Mouse (Mus musculus) lung, embryonic 16.5 days (tissue): ENCODE results near the gene Papss2. TPM values are rescaled to one million over a fixed set of nuclear protein-coding genes. Genes with fewer than 3 reads are reported as not detected.

Experiments used
- ATAC-seq: fragments of 200-750 bp; cut with Nextera tagmentation; 2 replicates; pipeline ENCODE4 v1.8.0; 2017; ENCODE audit warnings: low read depth, mild to moderate bottlenecking, moderate library complexity
- H3K27ac ChIP-seq: fragments of 300-500 bp; sonication (generic); 2 replicates; pipeline ENCODE4 v1.5.1; 2014; ENCODE audit warnings: mild to moderate bottlenecking, control low read depth, low read length
- H3K27me3 ChIP-seq: fragments of 300-500 bp; sonication (generic); 2 replicates; pipeline ENCODE4 v1.6.1; 2014; ENCODE audit warnings: low read depth, low read length, mixed read lengths; ENCODE audit not compliant: control insufficient read depth, insufficient read depth
- H3K36me3 ChIP-seq: fragments of 300-500 bp; sonication (generic); 2 replicates; pipeline ENCODE4 v1.6.1; 2014; ENCODE audit warnings: low read length; ENCODE audit not compliant: control insufficient read depth, insufficient read depth
- H3K4me1 ChIP-seq: fragments of 300-500 bp; sonication (generic); replicated peaks from 2 replicates; pipeline ENCODE4 v1.6.1; 2014; ENCODE audit warnings: low read length, mixed read lengths; ENCODE audit not compliant: control insufficient read depth, insufficient read depth
- H3K4me2 ChIP-seq: fragments of 300-500 bp; sonication (generic); 2 replicates; pipeline ENCODE4 v1.6.1; 2014; ENCODE audit warnings: low read depth, low read length, control low read depth
- H3K4me3 ChIP-seq: fragments of 300-500 bp; sonication (generic); 2 replicates; pipeline ENCODE4 v1.5.1; 2014; ENCODE audit warnings: mild to moderate bottlenecking, low read length, control low read depth
- H3K9ac ChIP-seq: fragments of 300-500 bp; sonication (generic); 2 replicates; pipeline ENCODE4 v1.6.1; 2014; ENCODE audit warnings: low read length, control low read depth
- H3K9me3 ChIP-seq: fragments of 300-500 bp; sonication (generic); 2 replicates; pipeline ENCODE4 v1.6.1; 2016; ENCODE audit warnings: low read length; ENCODE audit not compliant: control insufficient read depth
- WGBS: fragments of 180-500 bp; shearing (Covaris S2); extraction: QIAGEN DNeasy Blood & Tissue Kit; methylation state at CpG from one replicate; pipeline ENCODE4 v1.1.7; 2014; 5-methylcytosine and 5-hydroxymethylcytosine counted together
- polyA plus RNA-seq: library from polyadenylated mRNA; unstranded; fragments of >200 nt; fragmentation: Nextera tagmentation; extraction: Ambion mirVana; gene quantifications from 2 replicates; pipeline ENCODE4 v1.2.1, GENCODE M21; 2015

Papss2 gene
- polyA plus RNA-seq, 1 experiment from 2014 or later = 3.4 TPM

DNA sequence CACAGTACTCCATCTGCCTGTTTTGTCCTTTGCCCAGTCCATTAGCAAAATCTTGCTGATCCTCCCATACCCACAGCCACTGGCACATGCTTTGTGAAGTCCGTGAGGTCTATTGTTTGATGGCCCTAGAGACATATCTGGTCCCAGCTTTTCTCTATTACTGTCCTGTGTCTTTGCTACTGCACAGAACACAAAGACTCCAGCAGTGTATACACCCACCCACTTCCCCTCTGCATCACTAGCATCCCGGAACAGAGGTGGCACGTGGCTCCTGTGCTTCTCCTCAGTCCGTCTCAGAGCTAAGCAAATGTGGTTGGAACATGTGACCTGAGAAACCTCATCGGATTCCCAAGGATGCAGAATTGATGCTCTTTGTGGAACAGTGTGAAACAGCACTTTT lies 28.1 kb upstream of the Papss2 start:
- no peak for ATAC-seq
- H3K9ac ChIP-seq = no peak overlapping the region
- no peaks in the 10 kb centered on the region for H3K36me3 ChIP-seq
- H3K4me1 ChIP-seq = no peaks in the 10 kb centered on the region
- 89% methylated on average over 5 of the region's 5 CpGs for WGBS
- 0 out of 2 replicates have a peak, but pooled peaks cover 2% of the 10 kb centered on the region for H3K9me3 ChIP-seq
- no peak overlapping the region for H3K4me2 ChIP-seq
- no peak overlapping the region for H3K27ac ChIP-seq
- no peaks in the 10 kb centered on the region for H3K27me3 ChIP-seq
- H3K4me3 ChIP-seq = no peak overlapping the region

DNA sequence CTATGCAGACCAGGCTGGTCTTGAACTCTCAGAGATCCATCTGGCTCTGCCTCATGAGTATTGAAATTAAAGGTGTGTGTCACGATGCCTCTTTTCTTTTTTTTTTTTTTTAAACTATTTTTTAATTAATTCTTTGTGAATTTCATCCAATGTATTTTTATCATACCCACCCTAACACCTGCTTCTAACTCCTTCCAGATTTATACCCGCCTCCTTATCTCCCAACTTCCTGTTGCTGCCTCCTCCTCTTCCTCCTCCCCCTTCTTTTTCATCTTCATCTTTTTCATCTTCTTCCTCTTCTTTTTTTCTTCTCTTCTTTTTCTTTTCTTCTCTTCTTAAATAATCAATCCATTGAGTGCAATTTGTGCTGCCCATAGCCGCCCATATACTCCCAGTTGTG lies 27.1 kb upstream of the Papss2 start:
- Histone ChIP-seq H3K4me3 (no peak overlapping the region), H3K9me3 (0 out of 2 replicates have a peak, but pooled peaks cover 2% of the 10 kb centered on the region), H3K27me3 (no peaks in the 10 kb centered on the region), H3K9ac (no peak overlapping the region), H3K36me3 (no peaks in the 10 kb centered on the region), H3K27ac (no peak overlapping the region), H3K4me1 (no peaks in the 10 kb centered on the region), H3K4me2 (no peak overlapping the region)
- ATAC-seq = no peak
- WGBS = 85% methylated on average over 3 of the region's 3 CpGs

DNA sequence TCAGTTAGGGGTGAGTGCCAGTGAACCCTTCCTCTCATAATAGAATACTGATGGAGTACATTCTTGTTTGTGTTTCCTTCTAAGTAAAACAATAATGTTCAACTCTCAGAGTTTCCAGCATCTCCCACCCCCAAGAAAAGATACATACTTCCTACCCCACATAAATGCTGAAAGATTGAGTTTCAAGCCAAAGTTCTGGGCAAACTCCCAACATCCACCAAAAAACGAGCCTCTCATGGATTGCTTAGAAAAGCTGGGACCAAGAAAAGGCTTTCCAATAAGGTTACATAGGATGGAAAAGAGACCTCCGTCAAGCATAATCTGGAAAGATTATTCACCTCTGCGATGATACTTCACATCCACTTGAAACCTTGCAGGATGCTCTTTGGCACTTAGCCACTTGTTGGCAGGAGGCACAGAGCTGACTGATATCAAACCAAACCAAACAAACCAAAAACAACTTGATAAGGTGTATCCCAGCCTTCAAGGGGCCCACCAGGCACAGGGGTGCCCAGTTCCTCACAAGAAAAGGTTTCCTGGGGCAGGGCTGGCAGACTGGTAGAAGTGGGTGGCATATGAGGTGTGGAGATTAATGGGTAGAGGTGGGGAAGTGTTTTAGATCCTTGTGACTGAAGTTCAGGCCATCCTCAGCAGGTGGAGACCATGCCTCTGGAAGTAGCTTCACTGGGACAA lies 26.5 kb upstream of the Papss2 start:
- ATAC-seq = no peak

DNA sequence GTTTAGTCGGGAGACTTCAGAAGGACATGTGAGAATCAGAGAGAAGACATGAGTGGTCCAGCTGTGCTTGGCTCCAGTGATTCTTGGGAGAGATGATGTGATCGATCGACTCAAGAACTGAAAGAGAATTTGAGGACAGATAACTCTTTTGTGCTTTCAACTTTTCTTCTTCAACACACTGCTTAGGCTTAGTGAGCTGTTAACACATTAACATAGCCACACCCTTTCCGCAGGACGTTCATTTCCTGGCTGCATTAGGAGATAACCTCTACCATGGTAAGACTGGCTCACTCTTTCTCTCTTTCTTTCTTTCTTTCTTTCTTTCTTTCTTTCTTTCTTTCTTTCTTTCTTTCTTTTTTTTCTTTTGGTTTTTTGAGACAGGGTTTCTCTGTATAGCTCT lies 25.9 kb upstream of the Papss2 start:
- Histone ChIP-seq H3K27ac (no peak overlapping the region), H3K4me2 (no peak overlapping the region), H3K9me3 (0 out of 2 replicates have a peak, but pooled peaks cover 2% of the 10 kb centered on the region), H3K4me3 (no peak overlapping the region), H3K9ac (no peak overlapping the region), H3K27me3 (no peaks in the 10 kb centered on the region), H3K4me1 (no peaks in the 10 kb centered on the region), H3K36me3 (no peaks in the 10 kb centered on the region)
- WGBS = 74% methylated on average over 5 of the region's 5 CpGs
- ATAC-seq = no peak

More for the DNA sequence above, 26.5 kb upstream of the Papss2 start:
- no peaks in the 10 kb centered on the region for H3K27me3 ChIP-seq
- no peak overlapping the region for H3K9ac ChIP-seq
- no peak overlapping the region for H3K4me3 ChIP-seq
- 0 out of 2 replicates have a peak, but pooled peaks cover 2% of the 10 kb centered on the region for H3K9me3 ChIP-seq
- no peaks in the 10 kb centered on the region for H3K36me3 ChIP-seq
- H3K4me2 ChIP-seq = no peak overlapping the region
- H3K27ac ChIP-seq = no peak overlapping the region
- 62% methylated on average over 3 of the region's 3 CpGs for WGBS
- H3K4me1 ChIP-seq = no peaks in the 10 kb centered on the region

DNA sequence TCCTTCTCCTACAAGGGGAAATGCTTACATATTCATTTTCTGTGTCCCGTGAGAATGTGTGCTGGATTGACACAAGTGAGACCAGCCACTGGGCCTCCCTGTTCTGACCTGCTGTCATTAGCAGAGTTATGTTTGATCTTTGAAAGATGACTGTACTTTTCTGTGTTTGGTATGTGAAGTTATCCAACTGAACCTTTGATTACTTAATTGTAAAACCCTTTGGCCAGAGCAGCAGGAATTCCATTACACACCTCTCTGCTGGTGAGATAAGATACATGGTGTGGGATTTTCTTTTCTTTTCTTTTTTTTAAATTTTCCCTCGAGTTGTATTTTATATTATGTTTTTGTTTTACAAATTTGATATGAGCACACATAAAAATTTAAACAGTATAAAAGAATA lies 23.4 kb upstream of the Papss2 start:
- Histone ChIP-seq H3K4me1 (no peaks in the 10 kb centered on the region), H3K9me3 (no peaks in the 10 kb centered on the region), H3K36me3 (no peaks in the 10 kb centered on the region), H3K27ac (no peak overlapping the region), H3K4me2 (no peak overlapping the region), H3K9ac (no peak overlapping the region), H3K4me3 (no peak overlapping the region), H3K27me3 (no peaks in the 10 kb centered on the region)
- no peak for ATAC-seq
- WGBS = 34% methylated on average over 2 of the region's 2 CpGs

DNA sequence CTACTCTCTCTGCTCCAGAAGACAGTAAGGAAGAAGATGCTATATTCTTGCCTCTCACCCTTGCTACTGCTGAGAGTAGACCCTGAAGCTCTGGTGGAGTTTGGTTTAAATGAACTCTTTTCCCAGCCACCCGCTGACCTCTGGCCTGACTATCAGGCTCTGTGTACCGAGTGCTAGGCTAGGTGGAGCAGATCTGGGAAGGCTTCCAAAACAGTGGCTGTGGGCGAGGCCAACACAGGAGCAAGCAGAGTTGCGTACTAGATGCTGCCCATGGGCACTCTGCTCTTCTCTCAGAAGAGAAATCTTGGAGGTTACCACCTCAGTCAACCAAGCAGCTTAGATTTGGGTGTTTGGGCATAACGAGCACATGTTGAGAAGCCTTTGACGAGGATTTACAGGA lies 22.3 kb upstream of the Papss2 start:
- no peak overlapping the region for H3K4me3 ChIP-seq
- no peaks in the 10 kb centered on the region for H3K9me3 ChIP-seq
- peaks cover 5% of the 10 kb centered on the region; the same call in 1 of the 2 replicates for H3K4me1 ChIP-seq
- H3K27ac ChIP-seq = no peak overlapping the region
- no peaks in the 10 kb centered on the region for H3K27me3 ChIP-seq
- no peak overlapping the region for H3K4me2 ChIP-seq
- H3K36me3 ChIP-seq = no peaks in the 10 kb centered on the region
- no peak overlapping the region for H3K9ac ChIP-seq
- ATAC-seq = no peak
- WGBS = 72% methylated on average over 6 of the region's 6 CpGs

DNA sequence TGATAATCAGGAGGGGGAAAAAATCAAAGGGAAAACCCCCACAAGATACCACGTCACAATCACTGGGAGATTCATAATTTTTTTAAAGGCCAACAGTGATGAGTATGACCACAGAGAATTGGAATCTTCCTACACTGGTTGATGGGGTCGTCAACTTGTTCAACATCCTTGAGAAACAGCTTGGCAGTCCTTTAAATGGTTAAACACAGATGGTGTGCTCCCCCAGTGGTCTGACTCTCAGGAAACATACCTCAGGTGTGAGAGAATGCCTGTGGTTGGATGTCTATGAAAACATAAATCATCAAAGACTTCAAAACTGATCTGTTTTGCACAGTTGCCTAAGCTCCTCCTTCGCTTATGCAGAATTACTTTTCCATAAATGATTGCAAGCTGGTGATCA lies 20.7 kb upstream of the Papss2 start:
- Histone ChIP-seq H3K27ac (no peak overlapping the region), H3K4me3 (no peak overlapping the region), H3K4me1 (peaks cover 5% of the 10 kb centered on the region; the same call in 1 of the 2 replicates), H3K9ac (no peak overlapping the region), H3K4me2 (no peak overlapping the region), H3K9me3 (no peaks in the 10 kb centered on the region), H3K27me3 (no peaks in the 10 kb centered on the region), H3K36me3 (no peaks in the 10 kb centered on the region)
- no peak for ATAC-seq
- 73% methylated on average over 3 of the region's 3 CpGs for WGBS

DNA sequence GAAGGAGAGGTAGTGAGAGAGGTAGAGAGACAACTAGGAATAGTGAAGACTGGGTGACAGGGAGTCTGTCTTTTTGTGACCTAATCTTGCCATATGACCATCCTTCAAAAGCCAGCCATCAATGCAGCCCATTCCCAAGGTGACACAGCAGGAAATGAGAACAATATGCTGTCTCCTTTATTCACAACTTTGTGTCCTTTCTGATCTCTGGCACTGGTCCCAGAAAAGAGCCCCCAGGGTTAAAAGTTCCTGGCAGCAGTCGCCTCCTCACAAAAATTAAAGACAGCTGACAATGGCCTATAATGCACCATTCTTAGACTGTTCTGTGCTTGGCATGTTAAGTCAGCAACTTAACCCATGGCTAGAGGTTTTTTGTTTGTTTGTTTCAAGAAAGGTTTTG lies 17.8 kb upstream of the Papss2 start:
- no peaks in the 10 kb centered on the region for H3K9me3 ChIP-seq
- H3K27me3 ChIP-seq = no peaks in the 10 kb centered on the region
- H3K4me2 ChIP-seq = no peak overlapping the region
- H3K4me3 ChIP-seq = no peak overlapping the region
- no peaks in the 10 kb centered on the region for H3K36me3 ChIP-seq
- no peak overlapping the region for H3K9ac ChIP-seq
- no peak for ATAC-seq
- no peak overlapping the region for H3K27ac ChIP-seq
- H3K4me1 ChIP-seq = peaks cover 5% of the 10 kb centered on the region; the same call in 1 of the 2 replicates
- 9% methylated on average over 1 of the region's 1 CpGs for WGBS

DNA sequence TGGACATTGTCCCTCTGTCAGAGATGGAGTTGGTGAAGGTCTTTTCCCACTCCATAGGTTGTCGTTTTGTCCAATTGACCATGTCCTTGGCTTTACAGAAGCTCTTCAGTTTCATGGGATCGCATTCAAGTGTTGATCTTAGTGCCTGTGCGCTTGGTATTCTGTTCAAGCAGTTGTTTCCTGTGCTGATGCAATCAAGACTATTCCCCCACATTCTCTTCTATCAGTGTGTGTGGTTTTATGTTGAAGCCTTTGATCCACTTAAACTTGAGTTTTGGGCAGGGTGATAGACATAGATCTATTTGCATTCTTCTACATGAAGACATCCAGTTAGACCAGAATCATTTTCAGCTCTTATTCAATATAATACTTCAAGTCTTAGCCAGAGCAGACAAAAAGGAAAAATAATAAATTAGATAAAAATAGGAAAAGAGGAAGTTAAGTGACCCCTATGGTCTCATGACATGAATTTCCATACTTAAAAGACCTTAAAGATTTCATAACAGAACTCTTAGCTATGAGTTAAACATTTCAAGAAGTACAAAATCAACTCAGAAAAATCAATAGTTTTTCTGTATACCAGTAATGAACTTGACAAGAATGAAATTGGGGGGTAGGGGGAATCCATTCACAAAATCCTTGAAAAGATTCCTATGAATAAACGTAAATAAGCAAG lies 12.4 kb upstream of the Papss2 start:
- no peaks in the 10 kb centered on the region for H3K4me1 ChIP-seq
- no peak overlapping the region for H3K4me2 ChIP-seq
- ATAC-seq = no peak
- no peak overlapping the region for H3K4me3 ChIP-seq
- H3K27me3 ChIP-seq = no peaks in the 10 kb centered on the region
- no peak overlapping the region for H3K9ac ChIP-seq
- WGBS = 64% methylated on average over 4 of the region's 4 CpGs
- H3K36me3 ChIP-seq = no peaks in the 10 kb centered on the region
- no peak overlapping the region for H3K27ac ChIP-seq
- H3K9me3 ChIP-seq = no peaks in the 10 kb centered on the region
